Mouse (Mus musculus) neutrophil, adult 5-6 weeks (primary cell): ENCODE data around the gene Gsta4. TPM values are rescaled to one million over a fixed set of nuclear protein-coding genes. Genes with fewer than 3 reads are reported as not detected.
"Not testable (repeated sequence)": the region's sequence is repeated elsewhere in the genome, so short reads cannot be mapped to it uniquely, and the experiment has no call there.

Experiments
- ATAC-seq: fragments of 151-379, 151-347 bp; 2 replicates; pipeline ENCODE4 v1.8.0; 2017; ENCODE audit warnings: mild to moderate bottlenecking, moderate TSS enrichment; ENCODE audit not compliant: insufficient number of reproducible peaks, poor library complexity, low FRiP score, severe bottlenecking; ENCODE audit errors: extremely low read depth
- total RNA-seq: library from RNA; stranded (forward); fragments of 200-1000 nt; gene quantifications from 2 replicates; pipeline ENCODE4 v1.2.3, GENCODE M21; 2017

The Gsta4 gene
- 3.4 and 4.2 TPM in 2 replicates for total RNA-seq

GRCm38 (mm10) chr9:78182474-78182873, at the start of gene Gsta4:
Gene Gsta4 (plus strand): TSS chr9:78182774.
- ATAC-seq, result not testable (repeated sequence)

GRCm38 (mm10) chr9:78135658-78136057, 46.9 kb upstream of the Gsta4 start:
- ATAC-seq, result no peak

- ATAC-seq, result no peak
These were observed 44.4 kb upstream of the Gsta4 start for GRCm38 (mm10) chr9:78138044-78138676.

- no peak for ATAC-seq
These were observed 43.1 kb upstream of the Gsta4 start for GRCm38 (mm10) chr9:78139463-78139862.

GRCm38 (mm10) chr9:78146099-78146498, 36.5 kb upstream of the Gsta4 start:
- ATAC-seq, result no peak

GRCm38 (mm10) chr9:78146627-78147026, 35.9 kb upstream of the Gsta4 start:
- no peak for ATAC-seq

GRCm38 (mm10) chr9:78148149-78148548, 34.4 kb upstream of the Gsta4 start:
- ATAC-seq, result no peak

GRCm38 (mm10) chr9:78149770-78150169, 32.8 kb upstream of the Gsta4 start:
- ATAC-seq, result not testable (repeated sequence)

GRCm38 (mm10) chr9:78154211-78154977, 28.2 kb upstream of the Gsta4 start:
- ATAC-seq, result no peak

GRCm38 (mm10) chr9:78157221-78157620, 25.4 kb upstream of the Gsta4 start:
- no peak for ATAC-seq

- no peak for ATAC-seq
These were observed 19.3 kb upstream of the Gsta4 start for GRCm38 (mm10) chr9:78163291-78163690.

- no peak for ATAC-seq
These were observed 17.8 kb upstream of the Gsta4 start for GRCm38 (mm10) chr9:78164741-78165140.

- no peak for ATAC-seq
These were observed 17.1 kb upstream of the Gsta4 start for GRCm38 (mm10) chr9:78165454-78165853.

GRCm38 (mm10) chr9:78166694-78167452, 15.7 kb upstream of the Gsta4 start:
- ATAC-seq, result no peak

GRCm38 (mm10) chr9:78167453-78167969, 15.1 kb upstream of the Gsta4 start:
- no peak for ATAC-seq

GRCm38 (mm10) chr9:78168864-78169263, 13.7 kb upstream of the Gsta4 start:
- no peak for ATAC-seq

GRCm38 (mm10) chr9:78174016-78174415, 8.6 kb upstream of the Gsta4 start:
- no peak for ATAC-seq

GRCm38 (mm10) chr9:78174925-78175276, 7.7 kb upstream of the Gsta4 start:
- not testable (repeated sequence) for ATAC-seq

GRCm38 (mm10) chr9:78175277-78176200, 7.0 kb upstream of the Gsta4 start:
- ATAC-seq, result peak; percentile 91
